Mouse (Mus musculus) fat pad, adult 2 months (tissue): Measurements from ENCODE around the gene Fabp3.

Experiments
- DNase-seq: peaks from one replicate; pipeline ENCODE4 v3.0.0-alpha.2; 2011; ENCODE audit warnings: low read depth, low spot score; ENCODE audit errors: extremely low read depth

Fabp3 gene

GRCm38 (mm10) chr4:130323165-130323564 is 14.8 kb downstream of the Fabp3 start:
- DNase-seq = no peak

GRCm38 (mm10) chr4:130323607-130324006 is 15.2 kb downstream of the Fabp3 start:
- no peak for DNase-seq

- DNase-seq = no peak
Measured at GRCm38 (mm10) chr4:130325446-130325845, 17.1 kb downstream of the Fabp3 start.

GRCm38 (mm10) chr4:130327366-130327765 is 19.0 kb downstream of the Fabp3 start:
- DNase-seq = no peak

- DNase-seq = no peak
Measured at GRCm38 (mm10) chr4:130335867-130336266, 27.5 kb downstream of the Fabp3 start.

GRCm38 (mm10) chr4:130341691-130342090 is 33.3 kb downstream of the Fabp3 start:
- no peak for DNase-seq

- no peak for DNase-seq
Measured at GRCm38 (mm10) chr4:130349666-130350065, 41.3 kb downstream of the Fabp3 start.

- no peak for DNase-seq
Measured at GRCm38 (mm10) chr4:130350690-130351422, 42.5 kb downstream of the Fabp3 start.

- DNase-seq = no peak
Measured at GRCm38 (mm10) chr4:130352588-130352987, 44.2 kb downstream of the Fabp3 start.

GRCm38 (mm10) chr4:130357946-130358345 is 49.6 kb downstream of the Fabp3 start:
- no peak for DNase-seq

- DNase-seq = peak; percentile 94
Measured at GRCm38 (mm10) chr4:130359486-130360237, 51.3 kb downstream of the Fabp3 start, which contains the start of the genes Zcchc17 and Snrnp40. Gene Zcchc17, minus strand, starts transcription at chr4:130359943. Gene Snrnp40, plus strand, starts transcription at chr4:130360132.

- DNase-seq = no peak
Measured at GRCm38 (mm10) chr4:130360238-130360590, 51.8 kb downstream of the Fabp3 start.
